Mouse (Mus musculus): ENCODE results near the gene Ifitm10. TPM values are rescaled to one million over a fixed set of nuclear protein-coding genes. Genes with fewer than 3 reads are reported as not detected.

Gene Ifitm10
- polyA plus RNA-seq, 1 experiment from 2014 or later = 9.5 TPM

- ATAC-seq (replicated peaks) = peak; percentile 59; the same call in 1 of the 2 replicates
- no peaks in the 10 kb centered on the region for H3K27me3 ChIP-seq (replicated peaks)
- H3K27ac ChIP-seq = peak overlapping the region; percentile 75
- H3K4me2 ChIP-seq = peak overlapping the region; percentile 81
- H3K9me3 ChIP-seq = no peaks in the 10 kb centered on the region
- WGBS = 87% methylated on average over 1 of the region's 1 CpGs
- H3K4me3 ChIP-seq = peak overlapping the region; percentile 91
- H3K36me3 ChIP-seq (replicated peaks) = peaks cover 6% of the 10 kb centered on the region
- H3K9ac ChIP-seq = peak overlapping the region; percentile 83
- peaks cover 19% of the 10 kb centered on the region for H3K4me1 ChIP-seq
Observed at GRCm38 (mm10) chr7:142388198-142388597, 14.6 kb upstream of the Ifitm10 start.

GRCm38 (mm10) chr7:142387419-142388148 is 14.0 kb upstream of the Ifitm10 start, which contains the start of gene Ctsd:
Gene Ctsd (minus strand): TSS chr7:142388038.
- peaks cover 19% of the 10 kb centered on the region for H3K4me1 ChIP-seq
- no peaks in the 10 kb centered on the region for H3K27me3 ChIP-seq (replicated peaks)
- H3K4me2 ChIP-seq = peak within 1 kb of the TSS; percentile 81
- peak within 1 kb of the TSS; percentile 83 for H3K9ac ChIP-seq
- no peaks in the 10 kb centered on the region for H3K9me3 ChIP-seq
- H3K36me3 ChIP-seq (replicated peaks) = peaks cover 11% of the 10 kb centered on the region
- peak; percentile 97 for ATAC-seq (replicated peaks)
- peak within 1 kb of the TSS; percentile 75 for H3K27ac ChIP-seq
- under 1% methylated on average over 55 of the region's 55 CpGs for WGBS
- H3K4me3 ChIP-seq = peak within 1 kb of the TSS; percentile 91

DNA sequence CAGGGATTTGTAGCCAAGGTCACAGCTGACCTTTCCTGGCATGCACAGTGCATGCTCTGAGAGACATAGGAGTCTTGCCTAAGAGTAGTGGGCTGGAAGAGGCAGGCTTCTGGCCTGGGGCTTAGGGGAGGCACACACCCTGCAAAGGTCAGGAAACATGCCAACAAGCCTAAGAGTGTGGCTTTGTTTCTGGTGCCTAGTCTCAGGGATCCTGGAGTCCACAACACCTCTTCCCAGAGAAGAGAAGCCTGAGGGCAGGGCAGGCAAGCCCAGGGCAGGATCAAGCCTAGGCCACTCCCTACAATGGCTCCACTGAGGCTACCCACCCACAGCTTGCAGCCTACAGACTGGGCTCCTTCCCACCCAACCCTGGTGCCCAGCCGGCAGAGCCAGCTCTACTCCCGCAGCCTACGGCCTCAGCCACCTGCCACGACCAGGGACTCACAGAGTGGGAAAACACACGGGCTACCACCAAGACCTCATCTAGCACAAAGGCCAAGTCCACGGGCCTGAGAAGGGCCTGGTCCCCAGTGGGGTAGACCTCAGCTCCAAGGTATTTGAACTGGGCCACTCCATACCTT is 13.2 kb upstream of the Ifitm10 start:
- H3K9me3 ChIP-seq = no peaks in the 10 kb centered on the region

DNA sequence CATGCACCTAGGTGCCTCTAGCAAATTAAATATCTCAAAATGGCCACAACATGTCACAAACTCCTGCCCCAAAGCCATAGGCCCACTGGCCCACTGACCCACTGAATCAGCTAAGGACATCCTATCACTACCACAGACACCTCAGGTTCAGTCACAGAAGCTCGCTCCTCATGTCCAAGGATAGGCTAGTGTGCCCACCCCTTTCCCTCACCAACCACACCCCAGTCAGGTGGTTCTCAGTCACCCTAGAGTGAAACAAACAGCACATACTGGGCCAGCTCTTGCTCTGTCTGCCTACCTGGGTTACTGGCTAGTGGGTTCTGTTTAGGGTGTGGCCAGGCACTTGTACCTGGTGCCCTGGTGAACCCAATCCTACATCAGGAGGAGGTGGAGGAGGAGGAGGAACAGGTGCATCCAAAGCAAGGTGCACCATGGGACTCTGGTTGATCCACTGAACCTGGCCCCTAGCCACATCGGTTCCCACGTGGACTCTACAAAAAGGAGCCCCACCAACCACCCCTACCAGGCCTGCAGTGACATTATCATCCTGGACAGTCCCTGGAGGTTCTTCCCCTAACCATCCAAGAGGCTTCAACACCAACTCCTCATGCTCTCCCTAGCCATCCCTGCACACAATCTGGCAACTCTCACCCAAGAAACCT is 12.3 kb upstream of the Ifitm10 start:
- H3K36me3 ChIP-seq (replicated peaks) = peaks cover 25% of the 10 kb centered on the region
- H3K4me3 ChIP-seq = 0 out of 2 replicates have a peak overlapping the region, but pooled peaks have one; percentile 91
- peaks cover 19% of the 10 kb centered on the region for H3K4me1 ChIP-seq
- H3K27ac ChIP-seq = no peak overlapping the region
- H3K9ac ChIP-seq = no peak overlapping the region
- no peaks in the 10 kb centered on the region for H3K9me3 ChIP-seq
- H3K4me2 ChIP-seq = peak overlapping the region; percentile 81
- ATAC-seq (replicated peaks) = no peak
- 92% methylated on average over 3 of the region's 3 CpGs for WGBS
- no peaks in the 10 kb centered on the region for H3K27me3 ChIP-seq (replicated peaks)

More for the DNA sequence above, 13.2 kb upstream of the Ifitm10 start:
- Histone ChIP-seq H3K4me3 (peak overlapping the region; percentile 91), H3K27ac (no peak overlapping the region), H3K27me3 (replicated peaks) (no peaks in the 10 kb centered on the region), H3K36me3 (replicated peaks) (peaks cover 19% of the 10 kb centered on the region), H3K4me1 (peaks cover 19% of the 10 kb centered on the region), H3K9ac (peak overlapping the region; percentile 83), H3K4me2 (peak overlapping the region; percentile 81)
- 68% methylated on average over 6 of the region's 6 CpGs for WGBS
- 0 out of 2 replicates have a peak, but pooled peaks have one; percentile 2 for ATAC-seq (replicated peaks)

- WGBS = 91% methylated on average over 10 of the region's 10 CpGs
Observed at GRCm38 (mm10) chr7:142384306-142384705, 10.8 kb upstream of the Ifitm10 start.

GRCm38 (mm10) chr7:142382567-142382966 is 9.0 kb upstream of the Ifitm10 start, which contains the start of gene Gm49369:
Gene Gm49369 (minus strand): TSS chr7:142382667.
- Histone ChIP-seq H3K4me1 (peaks cover 19% of the 10 kb centered on the region), H3K4me3 (no peak within 1 kb of the TSS), H3K36me3 (replicated peaks) (peaks cover 55% of the 10 kb centered on the region), H3K27ac (no peak within 1 kb of the TSS), H3K27me3 (replicated peaks) (no peaks in the 10 kb centered on the region), H3K9ac (no peak within 1 kb of the TSS), H3K4me2 (no peak within 1 kb of the TSS), H3K9me3 (no peaks in the 10 kb centered on the region)
- no peak for ATAC-seq (replicated peaks)
- WGBS = 97% methylated on average over 5 of the region's 5 CpGs

More at GRCm38 (mm10) chr7:142384306-142384705, 10.8 kb upstream of the Ifitm10 start:
- Histone ChIP-seq H3K4me2 (no peak overlapping the region), H3K4me1 (peaks cover 19% of the 10 kb centered on the region), H3K4me3 (no peak overlapping the region), H3K9me3 (no peaks in the 10 kb centered on the region), H3K27me3 (replicated peaks) (no peaks in the 10 kb centered on the region), H3K27ac (no peak overlapping the region), H3K36me3 (replicated peaks) (peaks cover 41% of the 10 kb centered on the region), H3K9ac (no peak overlapping the region)
- ATAC-seq (replicated peaks) = no peak

DNA sequence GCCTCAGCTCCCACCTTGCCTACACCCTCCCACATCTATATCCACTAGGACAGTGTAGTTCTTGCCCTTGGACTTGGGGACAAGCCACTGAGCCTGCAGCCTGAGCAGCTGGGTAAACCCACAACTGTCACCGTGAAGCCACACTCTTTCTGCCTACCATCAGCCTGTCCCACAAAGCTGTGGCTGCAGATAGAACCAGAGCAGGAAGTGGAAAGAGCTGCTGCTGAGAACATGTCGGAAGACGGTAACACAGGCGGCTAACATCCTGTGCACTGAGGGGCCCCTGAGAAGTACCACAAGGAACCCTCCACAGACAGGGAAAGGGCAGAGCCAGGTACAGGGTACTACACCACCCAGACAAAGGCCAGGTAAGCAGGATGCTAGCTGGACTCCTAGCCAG is 7.6 kb upstream of the Ifitm10 start:
- Histone ChIP-seq H3K9ac (no peak overlapping the region), H3K36me3 (replicated peaks) (peaks cover 56% of the 10 kb centered on the region), H3K9me3 (no peaks in the 10 kb centered on the region), H3K4me2 (no peak overlapping the region), H3K4me1 (peaks cover 7% of the 10 kb centered on the region), H3K27me3 (replicated peaks) (no peaks in the 10 kb centered on the region), H3K4me3 (no peak overlapping the region), H3K27ac (no peak overlapping the region)
- 91% methylated on average over 4 of the region's 4 CpGs for WGBS
- ATAC-seq (replicated peaks) = no peak

DNA sequence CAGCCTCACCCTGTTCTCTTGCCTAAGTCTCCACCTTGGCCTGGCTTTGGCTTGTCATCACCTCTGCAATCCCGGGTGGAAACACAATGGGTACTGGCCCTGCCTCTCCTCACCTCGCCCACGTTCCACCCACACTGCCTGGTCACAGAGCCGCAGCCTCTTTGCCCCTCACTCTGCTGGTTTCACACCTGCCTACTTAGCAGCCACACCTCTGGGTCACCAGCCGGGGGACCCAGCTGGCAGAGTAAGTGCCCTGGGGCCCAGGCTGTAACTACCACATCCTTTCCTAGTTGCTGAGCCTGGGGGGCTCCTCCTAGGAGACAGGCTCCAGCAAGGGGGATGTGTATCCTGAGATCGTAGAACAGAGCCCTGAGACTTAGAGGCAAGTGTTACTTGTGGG is 5.6 kb upstream of the Ifitm10 start:
- H3K27me3 ChIP-seq (replicated peaks) = no peaks in the 10 kb centered on the region
- no peaks in the 10 kb centered on the region for H3K4me1 ChIP-seq
- no peak overlapping the region for H3K27ac ChIP-seq
- no peak for ATAC-seq (replicated peaks)
- 88% methylated on average over 6 of the region's 6 CpGs for WGBS
- no peak overlapping the region for H3K4me2 ChIP-seq
- H3K9ac ChIP-seq = no peak overlapping the region
- no peak overlapping the region for H3K4me3 ChIP-seq
- peaks cover 63% of the 10 kb centered on the region for H3K36me3 ChIP-seq (replicated peaks)
- H3K9me3 ChIP-seq = no peaks in the 10 kb centered on the region

DNA sequence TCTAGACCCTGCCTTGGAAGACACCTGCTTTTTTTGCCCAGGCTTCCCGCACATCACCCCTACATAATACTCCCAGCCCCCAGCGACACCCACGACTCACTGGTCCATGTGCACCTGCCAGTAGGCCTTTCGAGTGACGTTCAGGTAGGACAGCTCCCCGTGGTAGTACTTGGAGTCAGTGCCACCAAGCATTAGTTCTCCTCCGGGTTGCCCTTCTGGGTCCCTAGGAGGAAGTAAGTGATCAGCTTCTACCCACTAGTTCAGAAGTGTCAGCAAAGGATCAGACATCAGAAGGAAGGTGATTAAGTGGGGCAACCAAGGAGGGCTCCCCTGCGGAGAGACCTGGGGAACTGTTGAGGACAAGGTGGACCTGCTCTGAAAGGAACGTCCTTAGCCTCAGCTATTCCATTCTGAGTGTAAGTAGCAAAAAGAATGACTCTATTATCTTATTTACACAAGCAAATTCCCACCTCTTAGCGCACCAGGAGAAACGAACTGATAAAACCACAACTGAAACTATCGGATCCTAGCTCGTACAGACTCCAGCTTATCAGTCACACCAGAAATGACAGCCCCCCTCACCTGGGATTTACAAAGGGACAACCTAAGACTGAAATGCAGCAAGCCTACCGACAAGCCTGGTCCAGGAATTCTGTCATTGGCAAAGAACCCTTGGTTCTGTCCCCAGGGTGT is 3.8 kb upstream of the Ifitm10 start:
- WGBS = 92% methylated on average over 14 of the region's 14 CpGs
- H3K9ac ChIP-seq = no peak overlapping the region
- H3K27ac ChIP-seq = no peak overlapping the region
- ATAC-seq (replicated peaks) = no peak
- no peaks in the 10 kb centered on the region for H3K9me3 ChIP-seq
- no peak overlapping the region for H3K4me2 ChIP-seq
- peaks cover 4% of the 10 kb centered on the region; the same call in 1 of the 2 replicates for H3K27me3 ChIP-seq (replicated peaks)
- no peak overlapping the region for H3K4me3 ChIP-seq
- peaks cover 50% of the 10 kb centered on the region for H3K36me3 ChIP-seq (replicated peaks)
- peaks cover 2% of the 10 kb centered on the region for H3K4me1 ChIP-seq

- H3K36me3 ChIP-seq (replicated peaks) = peaks cover 38% of the 10 kb centered on the region
Observed at GRCm38 (mm10) chr7:142376096-142376495, 2.5 kb upstream of the Ifitm10 start.

DNA sequence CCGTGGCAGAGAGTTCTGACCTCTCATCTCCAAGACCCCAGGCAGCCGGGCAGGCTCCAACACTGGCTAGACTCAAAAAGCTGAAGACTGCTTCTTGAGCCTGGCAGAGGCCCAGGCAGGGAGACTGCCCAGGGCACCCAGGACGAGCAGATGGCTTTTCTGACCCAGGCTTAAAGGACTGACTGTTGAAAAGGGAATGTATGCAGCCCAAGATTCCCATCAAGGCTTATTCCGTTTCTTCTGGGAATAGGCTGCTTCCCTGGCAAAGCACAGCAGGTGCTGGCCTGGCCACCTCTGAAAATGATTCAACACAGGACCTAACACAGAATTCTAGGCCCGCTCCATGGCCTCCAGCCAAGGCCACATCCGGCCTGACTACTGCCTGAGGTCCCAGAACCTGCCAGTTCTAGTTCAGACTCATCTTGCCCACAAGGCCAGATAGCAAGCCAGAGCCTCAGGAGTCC is 1.7 kb upstream of the Ifitm10 start:
- Histone ChIP-seq H3K36me3 (replicated peaks) (peaks cover 32% of the 10 kb centered on the region), H3K4me3 (no peak overlapping the region), H3K9me3 (no peaks in the 10 kb centered on the region), H3K9ac (no peak overlapping the region), H3K27ac (no peak overlapping the region), H3K4me2 (no peak overlapping the region), H3K4me1 (peaks cover 10% of the 10 kb centered on the region), H3K27me3 (replicated peaks) (peaks cover 25% of the 10 kb centered on the region)
- no peak for ATAC-seq (replicated peaks)
- WGBS = 79% methylated on average over 6 of the region's 6 CpGs

More at GRCm38 (mm10) chr7:142376096-142376495, 2.5 kb upstream of the Ifitm10 start:
- Histone ChIP-seq H3K9ac (no peak overlapping the region), H3K27me3 (replicated peaks) (peaks cover 17% of the 10 kb centered on the region), H3K9me3 (no peaks in the 10 kb centered on the region), H3K27ac (no peak overlapping the region), H3K4me2 (no peak overlapping the region), H3K4me3 (no peak overlapping the region), H3K4me1 (peaks cover 10% of the 10 kb centered on the region)
- 84% methylated on average over 4 of the region's 4 CpGs for WGBS
- ATAC-seq (replicated peaks) = no peak
